Mouse (Mus musculus) frontal cortex, postnatal 14 days (tissue): ENCODE results near the gene Cxcr5.

Source experiments
- DNase-seq, 2 experiments: peaks; one replicate each; pipeline ENCODE4 v3.0.0; 2022; ENCODE audit warnings: low spot score in 2 of 2

Gene Cxcr5

GRCm38 (mm10) chr9:44537625-44538301 is 23.9 kb downstream of the Cxcr5 start:
- DNase-seq, result no peak

GRCm38 (mm10) chr9:44532991-44533580 is 28.6 kb downstream of the Cxcr5 start:
- no peak for DNase-seq

- DNase-seq, result no peak
These were observed 33.3 kb downstream of the Cxcr5 start for GRCm38 (mm10) chr9:44528340-44528739.

- DNase-seq, result no peak
These were observed 35.2 kb downstream of the Cxcr5 start for GRCm38 (mm10) chr9:44526337-44527112.

- no peak for DNase-seq
These were observed 36.1 kb downstream of the Cxcr5 start for GRCm38 (mm10) chr9:44525589-44525988.

- DNase-seq, result no peak
These were observed 36.7 kb downstream of the Cxcr5 start for GRCm38 (mm10) chr9:44525001-44525400.

GRCm38 (mm10) chr9:44524235-44524826 is 37.3 kb downstream of the Cxcr5 start:
- DNase-seq, result no peak

GRCm38 (mm10) chr9:44523686-44524085 is 38.0 kb downstream of the Cxcr5 start:
- no peak for DNase-seq

- DNase-seq, result no peak
These were observed 39.8 kb downstream of the Cxcr5 start for GRCm38 (mm10) chr9:44521927-44522326.

- DNase-seq, result peak in 1 of 2 experiments; percentile 23
These were observed 43.6 kb downstream of the Cxcr5 start for GRCm38 (mm10) chr9:44518068-44518467.

GRCm38 (mm10) chr9:44517368-44517767 is 44.3 kb downstream of the Cxcr5 start:
- DNase-seq, result no peak

- DNase-seq, result no peak
These were observed 45.8 kb downstream of the Cxcr5 start for GRCm38 (mm10) chr9:44515891-44516290.

- peak in 1 of 2 experiments; percentile 14 for DNase-seq
These were observed 46.4 kb downstream of the Cxcr5 start for GRCm38 (mm10) chr9:44515131-44515751.

- DNase-seq, result no peak
These were observed 47.5 kb downstream of the Cxcr5 start for GRCm38 (mm10) chr9:44514147-44514546.

GRCm38 (mm10) chr9:44513610-44514009 is 48.1 kb downstream of the Cxcr5 start:
- DNase-seq, result no peak

GRCm38 (mm10) chr9:44513121-44513520 is 48.6 kb downstream of the Cxcr5 start:
- DNase-seq, result peak in 1 of 2 experiments; percentile 4

- no peak for DNase-seq
These were observed 49.0 kb downstream of the Cxcr5 start for GRCm38 (mm10) chr9:44512717-44513003.

- DNase-seq, result peak in 1 of 2 experiments; percentile 17
These were observed 49.6 kb downstream of the Cxcr5 start for GRCm38 (mm10) chr9:44511935-44512716.

- peak in 1 of 2 experiments; percentile 18 for DNase-seq
These were observed 50.6 kb downstream of the Cxcr5 start for GRCm38 (mm10) chr9:44510872-44511601.

GRCm38 (mm10) chr9:44510355-44510871 is 51.3 kb downstream of the Cxcr5 start:
- peak in 1 of 2 experiments; percentile 10 for DNase-seq
